Mouse (Mus musculus): Measurements from ENCODE around the gene Gm11639.
"Not testable (repeated sequence)": the region's sequence is repeated elsewhere in the genome, so short reads cannot be mapped to it uniquely, and the experiment has no call there.

DNA sequence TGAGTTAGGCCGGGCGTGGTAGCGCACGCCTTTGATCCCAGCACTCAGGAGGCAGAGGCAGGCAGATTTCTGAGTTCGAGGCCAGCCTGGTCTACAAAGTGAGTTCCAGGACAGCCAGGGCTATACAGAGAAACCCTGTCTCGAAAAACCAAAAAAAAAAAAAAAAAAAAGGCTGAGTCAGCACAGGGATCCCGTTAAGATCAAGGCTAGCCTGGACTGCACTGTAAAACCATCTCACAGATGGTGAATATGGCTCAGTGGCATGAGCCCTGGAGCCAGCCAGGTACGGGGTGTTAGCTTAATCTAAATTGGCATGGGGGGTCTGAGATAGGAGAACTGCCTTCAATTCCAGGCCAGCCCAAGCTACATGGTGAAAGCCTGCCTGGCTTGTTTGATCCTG is 455.0 kb downstream of the Gm11639 start:
- not testable (repeated sequence) for TF ChIP-seq CTCF (IDR thresholded peaks at IDR 0.05; ENCODE audit: borderline replicate concordance, insufficient read depth, low read depth, low read length); POLR2A (IDR thresholded peaks at IDR 0.05; ENCODE audit: borderline replicate concordance, insufficient read depth, low read length)
